Mouse (Mus musculus): ENCODE data around the gene Mon1b.

DNA sequence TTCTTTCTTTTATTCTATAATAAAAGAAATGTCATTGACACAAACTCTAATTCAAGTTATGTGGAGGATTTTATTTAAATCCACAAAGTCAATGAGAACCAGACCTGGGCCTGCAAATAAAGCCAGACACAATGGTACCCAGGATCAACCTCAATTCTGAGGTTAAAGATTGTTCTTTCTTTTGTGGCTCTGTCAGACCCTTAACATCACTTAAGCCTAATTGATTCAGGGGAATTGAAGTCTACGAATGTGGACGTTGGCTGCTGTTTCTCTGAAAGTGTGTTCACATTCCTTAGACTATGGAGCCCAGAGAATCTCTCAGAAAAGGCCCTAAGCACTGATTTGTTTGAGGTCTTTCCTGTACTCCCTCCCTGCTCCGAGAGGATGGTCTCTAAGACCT is 37.9 kb downstream of the Mon1b start:
- TF ChIP-seq GATA1 (IDR thresholded peaks at IDR 0.05; ENCODE audit: low read length) (no peak), TAL1 (IDR thresholded peaks at IDR 0.05; ENCODE audit: low read length) (no peak)

Data from erythroblast, embryonic 14.5 days (primary cell).